Mouse (Mus musculus): ENCODE results near the gene Ptgr1. TPM values are rescaled to one million over a fixed set of nuclear protein-coding genes. Genes with fewer than 3 reads are reported as not detected.
A peak's percentile ranks its signal among the peaks of the same experiment; 100 is the strongest.

Gene Ptgr1
- polyA plus RNA-seq, 2 experiments = 11.1 to 14.8 TPM

- peaks cover 11 to 16% of the 10 kb centered on the region in 2 experiments for H3K4me1 ChIP-seq (replicated peaks; ENCODE audit: control insufficient read depth in 2 of 2, insufficient read depth in 2 of 2, low read length in 1 of 2)
- WGBS (ENCODE audit: insufficient replicate concordance) = 75% methylated on average over 8 of the region's 8 CpGs
- H3K4me2 ChIP-seq (ENCODE audit: low read depth) = no peak overlapping the region
- DNase-seq (ENCODE audit: low read depth in 3 of 3, low spot score in 3 of 3) (no peak), ATAC-seq (ENCODE audit: insufficient read depth) (no peak)
- no peak overlapping the region for H3K4me3 ChIP-seq (ENCODE audit: insufficient read depth in 1 of 2, low read depth in 2 of 2, low read length in 2 of 2)
- no peak overlapping the region for H3K9ac ChIP-seq (replicated peaks)
- H3K36me3 ChIP-seq (replicated peaks; ENCODE audit: control insufficient read depth, insufficient read depth, low read depth) = no peaks in the 10 kb centered on the region
- no peaks in the 10 kb centered on the region for H3K9me3 ChIP-seq (ENCODE audit: control insufficient read depth, low read length)
- no peak overlapping the region for H3K27ac ChIP-seq
- H3K27me3 ChIP-seq (ENCODE audit: control insufficient read depth, insufficient read depth, low read length) = no peaks in the 10 kb centered on the region
- no peak for TF ChIP-seq EP300 (IDR thresholded peaks at IDR 0.05; ENCODE audit: low read depth)
- no peak for TF ChIP-seq CTCF (IDR thresholded peaks at IDR 0.05; ENCODE audit: low read depth)
Observed at GRCm38 (mm10) chr4:58982806-58983205, 4.1 kb downstream of the Ptgr1 start.

DNA sequence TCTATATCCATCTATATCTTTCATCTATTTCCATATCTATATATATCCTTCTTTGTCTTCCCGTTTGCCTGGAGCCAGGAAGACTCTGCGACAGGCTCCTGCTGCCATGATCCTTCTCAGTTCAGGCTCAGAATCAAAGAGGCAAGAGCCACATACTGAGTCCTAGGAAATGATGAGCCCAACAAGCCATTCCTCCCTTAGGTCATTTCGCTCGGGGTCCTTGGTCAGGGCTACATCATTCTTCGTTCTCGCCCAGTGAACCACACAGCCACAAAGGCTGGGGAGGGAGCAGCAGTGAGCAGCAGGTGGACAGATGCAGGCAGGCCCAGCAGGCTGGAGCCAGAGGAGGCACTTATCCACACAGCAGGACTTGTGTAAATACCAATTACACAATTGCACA, 5.5 kb downstream of the Ptgr1 start:
- no peak for DNase-seq (ENCODE audit: low read depth in 3 of 3, low spot score in 3 of 3)

GRCm38 (mm10) chr4:58975711-58976110, 11.2 kb downstream of the Ptgr1 start:
- TF ChIP-seq EP300 (IDR thresholded peaks at IDR 0.05; ENCODE audit: low read depth) = no peak
- no peak for TF ChIP-seq CTCF (IDR thresholded peaks at IDR 0.05; ENCODE audit: low read depth)

More for the DNA sequence above, 5.5 kb downstream of the Ptgr1 start:
- Histone ChIP-seq H3K27me3 (ENCODE audit: control insufficient read depth, insufficient read depth, low read length) (no peaks in the 10 kb centered on the region), H3K27ac (no peak overlapping the region), H3K9me3 (ENCODE audit: control insufficient read depth, low read length) (no peaks in the 10 kb centered on the region), H3K36me3 (replicated peaks; ENCODE audit: control insufficient read depth, insufficient read depth, low read depth) (no peaks in the 10 kb centered on the region), H3K4me2 (ENCODE audit: low read depth) (no peak overlapping the region), H3K4me1 (replicated peaks; ENCODE audit: control insufficient read depth in 2 of 2, insufficient read depth in 2 of 2, low read length in 1 of 2) (peaks cover 5 to 9% of the 10 kb centered on the region in 2 experiments), H3K4me3 (ENCODE audit: insufficient read depth in 1 of 2, low read depth in 2 of 2, low read length in 2 of 2) (no peak overlapping the region), H3K9ac (replicated peaks) (no peak overlapping the region)
- ATAC-seq (ENCODE audit: insufficient read depth) = no peak
- WGBS (ENCODE audit: insufficient replicate concordance) = 78% methylated on average over 6 of the region's 6 CpGs
- TF ChIP-seq EP300 (IDR thresholded peaks at IDR 0.05; ENCODE audit: low read depth) = no peak
- TF ChIP-seq CTCF (IDR thresholded peaks at IDR 0.05; ENCODE audit: low read depth) = no peak

GRCm38 (mm10) chr4:58970678-58971077, 16.2 kb downstream of the Ptgr1 start:
- Histone ChIP-seq H3K4me3 (ENCODE audit: insufficient read depth in 1 of 2, low read depth in 2 of 2, low read length in 2 of 2) (no peak overlapping the region), H3K9ac (replicated peaks) (no peak overlapping the region), H3K4me2 (ENCODE audit: low read depth) (peak overlapping the region; percentile 43), H3K27ac (no peak overlapping the region), H3K9me3 (ENCODE audit: control insufficient read depth, low read length) (no peaks in the 10 kb centered on the region), H3K27me3 (ENCODE audit: control insufficient read depth, insufficient read depth, low read length) (no peaks in the 10 kb centered on the region), H3K4me1 (replicated peaks; ENCODE audit: control insufficient read depth in 2 of 2, insufficient read depth in 2 of 2, low read length in 1 of 2) (peaks cover 16 to 18% of the 10 kb centered on the region in 2 experiments), H3K36me3 (replicated peaks; ENCODE audit: control insufficient read depth, insufficient read depth, low read depth) (no peaks in the 10 kb centered on the region)
- ATAC-seq (ENCODE audit: insufficient read depth) (peak; percentile 97), DNase-seq (ENCODE audit: low read depth in 3 of 3, low spot score in 3 of 3) (peak; percentile 63 to 66 (median 64))
- WGBS (ENCODE audit: insufficient replicate concordance) = 27% methylated on average over 4 of the region's 4 CpGs
- no peak for TF ChIP-seq CTCF (IDR thresholded peaks at IDR 0.05; ENCODE audit: low read depth)
- peak; percentile 78 for TF ChIP-seq EP300 (IDR thresholded peaks at IDR 0.05; ENCODE audit: low read depth)

More at GRCm38 (mm10) chr4:58975711-58976110, 11.2 kb downstream of the Ptgr1 start:
- Histone ChIP-seq H3K4me2 (ENCODE audit: low read depth) (no peak overlapping the region), H3K4me3 (ENCODE audit: insufficient read depth in 1 of 2, low read depth in 2 of 2, low read length in 2 of 2) (no peak overlapping the region), H3K36me3 (replicated peaks; ENCODE audit: control insufficient read depth, insufficient read depth, low read depth) (no peaks in the 10 kb centered on the region), H3K27ac (no peak overlapping the region), H3K27me3 (ENCODE audit: control insufficient read depth, insufficient read depth, low read length) (no peaks in the 10 kb centered on the region), H3K9me3 (ENCODE audit: control insufficient read depth, low read length) (no peaks in the 10 kb centered on the region), H3K4me1 (replicated peaks; ENCODE audit: control insufficient read depth in 2 of 2, insufficient read depth in 2 of 2, low read length in 1 of 2) (peaks cover 9 to 10% of the 10 kb centered on the region in 2 experiments), H3K9ac (replicated peaks) (no peak overlapping the region)
- ATAC-seq (ENCODE audit: insufficient read depth) = no peak
- no peak for DNase-seq (ENCODE audit: low read depth in 3 of 3, low spot score in 3 of 3)
- 81% methylated on average over 5 of the region's 5 CpGs for WGBS (ENCODE audit: insufficient replicate concordance)

GRCm38 (mm10) chr4:58965136-58965535, 21.8 kb downstream of the Ptgr1 start:
- Histone ChIP-seq H3K27ac (no peak overlapping the region), H3K4me1 (replicated peaks; ENCODE audit: control insufficient read depth in 2 of 2, insufficient read depth in 2 of 2, low read length in 1 of 2) (peaks cover 1 to 2% of the 10 kb centered on the region in 2 experiments), H3K27me3 (ENCODE audit: control insufficient read depth, insufficient read depth, low read length) (no peaks in the 10 kb centered on the region), H3K4me3 (ENCODE audit: insufficient read depth in 1 of 2, low read depth in 2 of 2, low read length in 2 of 2) (no peak overlapping the region), H3K9ac (replicated peaks) (no peak overlapping the region), H3K36me3 (replicated peaks; ENCODE audit: control insufficient read depth, insufficient read depth, low read depth) (no peaks in the 10 kb centered on the region), H3K4me2 (ENCODE audit: low read depth) (no peak overlapping the region), H3K9me3 (ENCODE audit: control insufficient read depth, low read length) (no peaks in the 10 kb centered on the region)
- 53% methylated on average over 1 of the region's 1 CpGs for WGBS (ENCODE audit: insufficient replicate concordance)
- ATAC-seq (ENCODE audit: insufficient read depth) = no peak
- no peak for DNase-seq (ENCODE audit: low read depth in 3 of 3, low spot score in 3 of 3)
- no peak for TF ChIP-seq CTCF (IDR thresholded peaks at IDR 0.05; ENCODE audit: low read depth)
- no peak for TF ChIP-seq EP300 (IDR thresholded peaks at IDR 0.05; ENCODE audit: low read depth)

Data from liver, embryonic 14.5 days (tissue).